Mouse (Mus musculus) mouse trophoblast stem cell (cell line): ENCODE results near the gene Rap1b.

Experiments
- in situ Hi-C, 2 experiments: fragments of 300-500 bp; cut with MseI, MboI; formaldehyde crosslinking; loops; 2 replicates in 1 of 2; 3 replicates in 1 of 2; pipeline ENCODE4 v1.15.1; 2025

Rap1b gene

GRCm38 (mm10) chr10:117858241-117858640 lies 12.4 kb upstream of the Rap1b start:
- in situ Hi-C loops = no loop called here

DNA sequence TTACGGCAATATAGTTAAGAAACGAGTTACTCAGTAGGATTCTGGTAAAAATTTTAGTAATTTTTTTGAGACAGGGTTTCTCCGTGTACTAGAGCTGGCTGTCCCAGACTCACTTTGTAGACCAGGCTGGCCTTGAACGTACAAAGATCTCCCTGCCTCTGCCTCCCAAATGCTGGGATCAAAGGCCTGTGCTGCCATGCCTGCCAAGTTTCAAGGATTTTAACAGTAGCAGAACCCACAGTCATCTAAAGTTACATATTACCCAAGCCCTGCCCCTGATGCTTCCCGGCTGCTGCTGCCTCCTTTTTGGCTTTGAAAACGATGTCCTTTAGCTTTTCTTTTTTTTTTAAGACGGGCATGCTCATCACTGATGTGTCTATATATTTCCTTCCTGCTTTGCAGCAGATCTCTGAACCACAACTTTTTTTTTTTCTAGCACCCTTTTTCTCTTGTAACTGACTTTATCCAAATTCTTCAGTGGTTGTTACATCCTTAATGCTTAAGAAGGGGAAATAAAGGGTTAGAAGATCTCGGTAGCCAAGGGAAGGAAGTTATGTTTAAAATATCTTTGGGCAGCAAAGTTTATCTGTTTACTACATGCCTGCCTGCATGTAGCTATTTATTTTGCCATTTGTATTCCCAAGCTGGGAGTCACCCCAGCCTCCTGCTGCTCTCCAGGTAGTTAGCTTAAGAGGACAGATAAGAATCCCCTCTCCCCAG lies 10.3 kb upstream of the Rap1b start:
- in situ Hi-C loops = no loop called here

DNA sequence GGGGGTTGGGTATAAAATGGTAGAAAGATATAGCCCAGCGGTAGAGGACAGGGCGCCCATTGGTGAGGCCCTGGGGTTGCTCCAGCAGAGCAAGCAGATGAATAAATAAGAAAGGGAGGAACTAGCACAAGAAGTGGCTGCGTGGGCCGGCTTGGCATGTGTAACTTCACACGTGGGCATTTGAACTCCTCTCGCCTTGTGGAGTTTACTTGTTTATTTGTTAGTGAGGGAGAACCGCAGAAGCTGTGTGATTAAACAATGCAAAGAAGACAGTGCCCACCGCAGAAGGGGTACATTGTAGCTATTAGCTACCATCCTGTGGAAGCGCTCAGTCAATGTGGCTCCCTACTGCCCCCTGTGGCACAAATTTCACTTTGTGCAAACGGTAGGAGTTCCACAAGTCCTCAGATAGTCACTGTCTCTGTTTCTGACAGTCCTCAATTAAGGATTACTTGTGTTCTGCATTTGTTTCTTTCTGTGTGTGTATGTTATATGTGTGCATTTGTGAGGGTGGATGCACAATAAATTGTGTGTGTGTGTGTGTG lies 6.9 kb upstream of the Rap1b start:
- in situ Hi-C loops = no loop called here

DNA sequence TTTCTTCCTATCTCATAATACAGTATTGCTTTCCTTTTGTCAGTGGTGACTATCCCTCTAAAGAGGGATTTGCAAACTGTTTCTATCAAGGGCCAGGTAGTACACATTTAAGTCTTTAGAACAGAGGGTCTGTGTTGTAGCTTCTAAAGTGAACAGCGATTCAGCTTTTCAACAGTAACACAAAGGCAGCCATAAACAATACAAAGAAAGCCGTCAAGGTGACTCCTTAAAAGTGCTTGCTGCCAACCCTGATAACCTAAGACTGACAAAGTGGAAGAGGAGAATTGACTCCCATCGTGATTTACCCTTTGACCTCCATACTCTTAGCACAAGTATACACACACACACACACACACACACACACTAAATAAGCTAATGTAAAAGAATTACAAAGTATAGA lies 3.1 kb upstream of the Rap1b start:
- in situ Hi-C loops = no loop called here

- in situ Hi-C loops = no loop called here
Observed at GRCm38 (mm10) chr10:117846796-117847195, 961 bp upstream of the Rap1b start.

DNA sequence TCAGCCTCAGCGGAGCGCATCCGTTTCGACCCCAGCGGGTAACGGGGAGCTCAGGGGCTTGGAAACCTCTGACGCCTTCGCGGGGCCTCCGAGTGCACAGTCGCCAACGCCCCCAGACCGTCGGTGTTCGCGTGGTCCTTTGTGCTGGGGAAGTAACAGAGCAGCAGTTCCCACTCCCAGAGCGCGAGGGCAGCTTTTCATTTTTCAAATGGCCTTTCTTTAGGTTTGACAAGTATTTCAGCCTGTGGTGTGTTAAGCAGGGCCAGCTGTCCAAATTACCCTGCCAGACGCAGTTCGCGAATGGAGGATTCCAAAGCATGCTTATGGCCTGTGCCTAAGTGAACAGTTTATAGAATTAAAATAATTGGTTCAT lies 411 bp upstream of the Rap1b start:
- in situ Hi-C loops = no loop called here

DNA sequence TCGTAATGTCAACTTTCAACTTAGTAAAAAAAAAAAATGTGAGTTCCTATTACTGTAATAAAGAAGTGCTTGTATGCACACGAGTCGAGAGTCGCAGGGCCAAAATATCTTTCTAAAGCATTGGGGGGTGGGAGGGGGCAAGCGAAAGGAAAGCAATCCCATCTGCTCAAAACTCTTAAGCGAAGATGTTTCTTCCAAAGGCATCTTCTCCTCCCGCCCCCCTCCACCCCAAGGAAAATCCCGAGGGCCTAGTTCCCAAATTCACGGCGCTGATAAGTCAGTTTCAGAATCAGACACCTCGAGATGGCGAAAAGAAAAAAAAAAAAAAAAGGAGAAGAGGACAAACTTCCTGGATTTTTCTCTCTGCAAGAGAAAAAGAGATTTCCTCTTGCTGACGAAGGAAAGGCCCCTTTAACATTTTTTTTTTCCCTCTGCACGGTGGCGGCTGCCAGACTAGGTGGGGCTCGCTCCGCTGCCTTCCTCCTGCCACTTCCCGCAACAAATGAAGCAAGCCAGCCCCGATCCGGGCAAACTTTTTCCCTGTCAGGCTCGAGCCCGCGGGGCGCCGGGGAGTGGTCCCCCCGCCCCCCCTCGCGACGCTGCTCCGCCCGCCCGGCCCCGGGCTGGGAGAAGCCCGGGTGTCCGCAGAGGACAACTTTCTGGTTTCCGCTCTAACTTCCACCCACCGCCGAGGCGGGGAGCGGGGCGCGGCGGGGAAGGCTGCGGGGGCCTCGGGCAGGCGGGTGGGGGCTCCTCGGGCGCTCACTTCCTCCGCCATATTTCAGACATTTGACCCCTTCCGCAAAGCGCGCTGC lies 846 bp downstream of the Rap1b start:
- in situ Hi-C loops = no loop called here

- in situ Hi-C loops = no loop called here
Observed at GRCm38 (mm10) chr10:117844279-117844678, 1.6 kb downstream of the Rap1b start.

DNA sequence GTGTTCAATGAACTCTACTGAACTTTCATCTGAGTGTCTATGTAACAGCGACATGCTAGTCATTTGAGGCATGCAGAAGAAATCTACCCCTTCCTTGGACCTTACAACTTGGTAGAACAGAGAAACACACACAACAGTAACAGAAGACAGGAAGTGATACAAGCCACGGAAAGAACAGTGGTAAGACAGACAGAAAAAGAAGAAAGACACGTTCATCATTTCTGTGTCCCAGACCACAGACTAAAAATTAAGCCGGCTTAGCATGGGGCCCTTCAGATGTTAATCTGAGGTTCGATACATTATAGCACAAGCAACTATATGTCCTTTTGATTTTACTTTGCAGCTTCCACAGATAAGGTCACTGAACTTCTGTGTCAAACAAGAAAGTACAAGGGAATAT lies 2.1 kb downstream of the Rap1b start:
- in situ Hi-C loops = no loop called here

- in situ Hi-C loops = no loop called here
Observed at GRCm38 (mm10) chr10:117841765-117842164, 4.1 kb downstream of the Rap1b start.

- in situ Hi-C loops = no loop called here
Observed at GRCm38 (mm10) chr10:117840431-117840995, 5.3 kb downstream of the Rap1b start.

DNA sequence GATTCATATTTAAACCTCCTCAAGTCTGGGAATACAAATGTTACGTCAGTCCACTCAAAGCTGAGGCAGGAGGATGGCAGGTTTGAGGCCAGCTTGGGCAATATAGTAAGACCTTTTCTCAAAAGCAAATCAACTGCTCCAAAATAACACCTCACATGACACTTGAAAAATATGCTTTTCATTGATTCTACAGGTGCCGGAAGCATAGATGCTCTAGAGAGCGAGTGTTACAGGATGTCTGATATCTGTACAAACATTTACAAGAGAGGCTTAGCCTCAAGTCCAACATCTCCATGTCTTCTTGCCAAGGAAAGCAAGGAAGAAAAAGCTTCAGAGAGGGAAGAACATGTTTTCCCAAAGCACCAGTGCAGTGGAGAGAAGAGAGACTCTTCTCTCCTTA lies 6.1 kb downstream of the Rap1b start:
- in situ Hi-C loops = no loop called here

DNA sequence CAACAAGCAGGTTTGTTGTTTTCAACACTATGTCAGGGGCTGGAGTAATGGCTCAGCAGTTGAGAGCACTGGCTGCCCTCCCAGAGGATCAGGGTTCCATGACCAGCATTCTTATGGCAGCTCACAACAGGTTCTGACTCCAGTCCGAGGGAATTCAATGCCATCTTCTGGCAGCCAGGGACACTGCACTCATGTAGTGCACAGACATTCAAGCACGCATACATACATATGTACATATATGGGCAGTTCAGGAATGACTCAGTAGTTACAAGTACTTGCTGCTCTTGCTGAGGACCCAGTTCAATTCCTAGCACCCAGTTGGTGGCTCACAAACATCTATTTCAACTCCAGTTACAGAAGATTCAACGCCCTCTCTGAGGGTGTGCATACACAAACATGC lies 6.9 kb downstream of the Rap1b start:
- in situ Hi-C loops = no loop called here

GRCm38 (mm10) chr10:117836354-117836753 lies 9.5 kb downstream of the Rap1b start:
- in situ Hi-C loops = no loop called here

DNA sequence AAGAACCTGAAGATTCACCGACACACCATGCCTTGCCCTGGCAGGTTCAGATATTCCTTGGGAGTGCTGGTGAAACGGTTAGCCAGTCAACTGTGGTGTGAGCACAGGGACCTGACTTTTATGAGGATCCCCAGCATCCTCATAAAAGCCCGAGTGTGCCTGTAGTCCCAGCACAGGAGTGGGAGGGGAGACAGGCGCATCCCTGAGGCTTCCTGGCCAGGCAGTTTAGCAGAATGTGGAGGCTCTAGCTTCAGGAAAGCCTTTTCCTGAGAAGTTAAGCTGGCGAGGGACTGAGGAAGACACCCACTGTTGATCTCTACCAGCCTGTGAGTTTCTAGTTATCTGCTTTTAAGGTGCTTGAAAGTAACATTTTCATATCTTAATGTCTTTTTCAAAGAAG lies 10.4 kb downstream of the Rap1b start:
- in situ Hi-C loops = no loop called here

GRCm38 (mm10) chr10:117830797-117831196 lies 15.0 kb downstream of the Rap1b start:
- in situ Hi-C loops = no loop called here

DNA sequence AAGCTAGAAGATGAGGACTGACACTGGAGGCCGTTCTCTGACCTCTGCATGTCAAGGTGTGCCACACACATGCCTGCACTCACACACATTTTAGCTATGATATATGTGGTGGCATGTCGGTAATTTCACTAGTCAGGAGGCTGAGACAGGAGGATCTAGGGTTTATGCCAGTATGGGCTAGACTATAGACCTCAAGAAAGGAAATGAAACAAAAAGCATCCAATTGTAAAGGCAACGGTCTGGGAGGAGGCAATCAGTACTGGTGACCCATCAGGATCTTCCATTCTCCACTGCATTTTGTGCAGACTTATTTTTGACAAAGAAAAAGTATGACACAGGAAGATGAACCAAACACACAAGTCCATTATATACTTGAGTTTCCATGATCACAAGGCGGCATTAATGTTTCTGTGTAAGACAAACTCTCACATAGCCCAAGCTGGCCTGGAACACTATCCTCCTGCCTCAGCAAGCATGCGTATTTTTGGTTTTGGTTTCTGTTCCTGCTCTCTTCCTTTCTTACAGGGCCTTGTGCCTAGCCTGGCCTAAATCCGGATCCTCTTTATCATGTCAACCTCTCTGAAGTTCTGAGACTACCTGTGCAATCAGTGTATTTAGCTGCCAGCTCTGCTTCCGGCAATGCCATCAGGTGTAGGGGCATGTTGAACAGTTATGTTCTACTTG lies 16.2 kb downstream of the Rap1b start:
- in situ Hi-C loops = no loop called here

GRCm38 (mm10) chr10:117829022-117829421 lies 16.8 kb downstream of the Rap1b start:
- in situ Hi-C loops = no loop called here

DNA sequence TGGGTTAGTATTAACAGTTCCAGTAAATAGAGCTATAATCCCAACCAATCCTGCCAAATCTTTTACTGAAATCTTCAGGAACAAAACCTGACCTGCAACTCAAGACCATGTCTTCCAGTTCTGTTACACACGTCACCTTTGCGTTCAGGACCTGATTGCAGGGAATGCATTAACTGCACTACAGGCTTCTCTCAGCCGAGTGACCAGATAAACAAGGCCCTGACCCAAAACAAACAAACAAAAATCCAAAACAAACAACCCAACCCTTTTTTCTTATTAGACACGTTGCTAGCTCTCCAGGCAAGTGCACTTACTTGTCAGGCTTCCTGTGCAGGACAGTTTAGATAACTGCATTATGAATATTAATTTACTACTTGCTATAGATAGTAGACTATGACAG lies 17.3 kb downstream of the Rap1b start:
- in situ Hi-C loops = no loop called here

- in situ Hi-C loops = no loop called here
Observed at GRCm38 (mm10) chr10:117824647-117825046, 21.2 kb downstream of the Rap1b start.

DNA sequence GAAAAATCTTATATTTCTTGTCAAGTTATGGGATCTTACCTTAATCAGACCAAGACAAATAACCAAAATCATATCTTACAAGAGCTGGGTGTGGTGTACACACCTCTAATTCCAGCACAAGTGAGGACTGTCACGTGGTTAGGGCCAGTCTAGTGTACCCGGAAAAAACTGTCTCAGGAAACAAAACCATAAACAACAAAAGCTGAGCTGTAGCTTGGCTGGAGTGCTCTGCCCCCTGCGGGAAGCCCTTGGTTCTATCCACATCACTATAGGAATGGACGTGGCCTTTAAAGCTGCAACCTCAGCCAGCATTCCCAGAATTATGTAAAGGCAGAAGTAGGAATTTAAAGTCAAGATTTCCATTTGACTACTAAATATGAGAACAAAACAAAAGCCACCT lies 21.7 kb downstream of the Rap1b start:
- in situ Hi-C loops = no loop called here

DNA sequence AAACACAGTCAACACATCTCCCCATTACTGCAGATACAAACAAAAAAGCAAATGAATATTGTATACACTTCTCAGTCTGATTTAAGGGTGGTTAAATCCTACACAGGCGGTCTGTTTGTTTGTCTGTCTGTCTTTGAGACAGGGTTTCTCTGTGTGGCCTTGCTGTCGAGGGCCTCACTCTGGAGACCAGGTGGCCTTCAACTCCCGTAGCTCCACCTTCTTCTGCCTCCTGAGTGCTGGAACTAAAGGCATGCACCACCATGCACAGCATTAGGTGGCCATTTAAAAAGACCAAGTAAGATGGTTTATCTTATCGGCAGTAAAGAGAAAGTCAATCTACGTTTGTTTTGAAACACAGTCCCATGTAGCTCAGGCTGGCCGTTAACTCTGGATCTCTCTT lies 22.5 kb downstream of the Rap1b start:
- in situ Hi-C loops = no loop called here
